In genomic region chr17:26124560-26124959, GRCm38 (mm10) we compare ENCODE assay signal across 9 mouse cellular contexts. TPM values are rescaled to one million over a fixed set of nuclear protein-coding genes. Genes with fewer than 3 reads are reported as not detected.
A peak's percentile ranks its signal among the peaks of the same experiment; 100 is the strongest.
DNase-seq lines count a peak whose midpoint lies in the region; ATAC-seq and TF ChIP-seq lines count a peak whose summit lies in the region.
"Had no signal": no experiment of that assay in that cellular context is flagged by ENCODE, and none has a peak within 500 bp of the region (broad histone marks: within the 10 kb centered on the region; RNA-seq: fewer than 3 reads in every experiment).

No protein-coding gene starts in this region.

- no peak for TF ChIP-seq CTCF in bone marrow macrophage, adult 2 months (IDR thresholded peaks at IDR 0.05; ENCODE audit: low read depth, low read length)

- peaks cover 3% of the 10 kb centered on the region; the same call in 1 of the 2 replicates for H3K27me3 ChIP-seq in heart, embryonic 16.5 days (ENCODE audit: control insufficient read depth, insufficient read depth, low read length)
- H3K27me3 ChIP-seq in hindbrain, embryonic 14.5 days (ENCODE audit: control insufficient read depth, insufficient read depth, low read length): no peaks in the 10 kb centered on the region
- H3K27me3 ChIP-seq in midbrain, embryonic 14.5 days (ENCODE audit: control insufficient read depth, insufficient read depth, low read length): no peaks in the 10 kb centered on the region
- H3K27me3 ChIP-seq: Patski had no signal

- H3K4me3 ChIP-seq in heart, embryonic 16.5 days (ENCODE audit: low read length): peak overlapping the region; percentile 100
- peak overlapping the region; percentile 83 for H3K4me3 ChIP-seq in bone marrow macrophage, adult 2 months (ENCODE audit: insufficient read depth, low read length)
- H3K4me3 ChIP-seq in hindbrain, embryonic 14.5 days (replicated peaks; ENCODE audit: low read length): peak overlapping the region; percentile 86
- peak overlapping the region; percentile 90 for H3K4me3 ChIP-seq in midbrain, embryonic 14.5 days (replicated peaks; ENCODE audit: low read depth, low read length)

- peaks cover 20% of the 10 kb centered on the region for H3K36me3 ChIP-seq in heart, embryonic 16.5 days (ENCODE audit: control insufficient read depth, insufficient read depth)
- peaks cover 44% of the 10 kb centered on the region for H3K36me3 ChIP-seq in hindbrain, embryonic 14.5 days (replicated peaks; ENCODE audit: control insufficient read depth, insufficient read depth)
- peaks cover 43% of the 10 kb centered on the region for H3K36me3 ChIP-seq in midbrain, embryonic 14.5 days (ENCODE audit: control insufficient read depth, insufficient read depth, low read length)

- H3K9me3 ChIP-seq in heart, embryonic 16.5 days (replicated peaks; ENCODE audit: control insufficient read depth, low read length): no peaks in the 10 kb centered on the region
- H3K9me3 ChIP-seq in hindbrain, embryonic 14.5 days (ENCODE audit: control insufficient read depth, low read length): no peaks in the 10 kb centered on the region
- no peaks in the 10 kb centered on the region for H3K9me3 ChIP-seq in midbrain, embryonic 14.5 days (ENCODE audit: control insufficient read depth, low read length)

- no peak for DNase-seq in heart, postnatal 14 days
- no peak for DNase-seq in hindbrain, embryonic 14.5 days (ENCODE audit: low spot score)
- no peak for DNase-seq in midbrain, embryonic 14.5 days
- no peak for DNase-seq in kidney, adult 18-20 months
- no peak for DNase-seq in kidney, postnatal 10 days

- H3K4me2 ChIP-seq in heart, embryonic 16.5 days (ENCODE audit: low read depth, low read length): peak overlapping the region; percentile 93
- H3K4me2 ChIP-seq in hindbrain, embryonic 14.5 days (replicated peaks): peak overlapping the region; percentile 65
- H3K4me2 ChIP-seq in midbrain, embryonic 14.5 days (ENCODE audit: low read length): peak overlapping the region; percentile 86

- H3K27ac ChIP-seq in heart, embryonic 16.5 days (ENCODE audit: low read length): no peak overlapping the region
- H3K27ac ChIP-seq in bone marrow macrophage, adult 2 months (ENCODE audit: insufficient read depth, low read depth, low read length): no peak overlapping the region
- no peak overlapping the region for H3K27ac ChIP-seq in hindbrain, embryonic 14.5 days
- no peak overlapping the region for H3K27ac ChIP-seq in midbrain, embryonic 14.5 days (replicated peaks; ENCODE audit: low read depth, low read length)

- intact Hi-C loops in heart, postnatal 14 days (cut with DNase I): loop anchor here (5.0 kb wide), 1 partner anchor 118 kb away; the partner anchor contains the start of gene Fam234a

- TF ChIP-seq POLR2A in bone marrow macrophage, adult 2 months (IDR thresholded peaks at IDR 0.05; ENCODE audit: borderline replicate concordance, low read depth, low read length): no peak

- 80% methylated on average over 7 of the region's 7 CpGs for WGBS in heart, embryonic 16.5 days
- 88% methylated on average over 7 of the region's 7 CpGs for WGBS in hindbrain, embryonic 14.5 days
- 90% methylated on average over 7 of the region's 7 CpGs for WGBS in midbrain, embryonic 14.5 days

- H3K4me1 ChIP-seq in heart, embryonic 16.5 days (ENCODE audit: control insufficient read depth, insufficient read depth, low read length): peaks cover 14% of the 10 kb centered on the region
- peaks cover 4% of the 10 kb centered on the region for H3K4me1 ChIP-seq in bone marrow macrophage, adult 2 months (ENCODE audit: control insufficient read depth, insufficient read depth, low read length)
- peaks cover 12% of the 10 kb centered on the region for H3K4me1 ChIP-seq in hindbrain, embryonic 14.5 days (replicated peaks; ENCODE audit: control insufficient read depth, insufficient read depth, low read length)
- H3K4me1 ChIP-seq in midbrain, embryonic 14.5 days (ENCODE audit: control insufficient read depth, insufficient read depth, low read length): peaks cover 9% of the 10 kb centered on the region

- no peak overlapping the region; the same call in none of the 2 replicates for H3K9ac ChIP-seq in heart, embryonic 16.5 days (ENCODE audit: low read length)
- peak overlapping the region; percentile 82; the same call in 1 of the 2 replicates for H3K9ac ChIP-seq in hindbrain, embryonic 14.5 days
- H3K9ac ChIP-seq in midbrain, embryonic 14.5 days (replicated peaks; ENCODE audit: low read length): no peak overlapping the region

- no peak for ATAC-seq in heart, embryonic 16.5 days (replicated peaks; ENCODE audit: extremely low read depth, insufficient read depth, low FRiP score)
- ATAC-seq in hindbrain, embryonic 14.5 days (ENCODE audit: low FRiP score): no peak
- no peak for ATAC-seq in midbrain, embryonic 14.5 days (ENCODE audit: low FRiP score, low TSS enrichment)
- ATAC-seq in frontal cortex, adult (ENCODE audit: low TSS enrichment): no peak
- ATAC-seq: Patski had no signal

RNA-seq across cellular contexts. Expression of gene Mrpl28, which starts 1.3 kb away (rescaled TPM):
- 221 and 232 TPM in 2 replicates for polyA plus RNA-seq in heart, embryonic 16.5 days (2015; fragmentation: Nextera tagmentation; extraction: Ambion mirVana)
- total RNA-seq in heart, postnatal 14 days (2021): 100 to 1,000 TPM; 100 to 115 TPM
- 72.1 and 74.7 TPM in 2 replicates for polyA plus RNA-seq in bone marrow macrophage, adult 2 months (2012; ENCODE audit: insufficient read depth, insufficient read length, missing spikeins)
- 184 and 190 TPM in 2 replicates for polyA plus RNA-seq in hindbrain, embryonic 14.5 days (2014; fragmentation: Nextera tagmentation; extraction: Ambion mirVana)
- polyA plus RNA-seq in midbrain, embryonic 14.5 days (2014; fragmentation: Nextera tagmentation; extraction: Ambion mirVana): 170 and 190 TPM in 2 replicates

RNA-seq across cellular contexts. Expression of gene Tmem8, which starts 11.5 kb away (rescaled TPM):
- polyA plus RNA-seq in heart, embryonic 16.5 days (2015; fragmentation: Nextera tagmentation; extraction: Ambion mirVana): 0.87 and 1.0 TPM in 2 replicates
- total RNA-seq in heart, postnatal 14 days (2021): 1 to 10 TPM; 1.2 to 1.9 TPM
- polyA plus RNA-seq in bone marrow macrophage, adult 2 months (2012; ENCODE audit: insufficient read depth, insufficient read length, missing spikeins): 58.4 and 67.5 TPM in 2 replicates
- polyA plus RNA-seq in hindbrain, embryonic 14.5 days (2014; fragmentation: Nextera tagmentation; extraction: Ambion mirVana): 3.2 and 3.9 TPM in 2 replicates
- 2.4 and 2.9 TPM in 2 replicates for polyA plus RNA-seq in midbrain, embryonic 14.5 days (2014; fragmentation: Nextera tagmentation; extraction: Ambion mirVana)

RNA-seq across cellular contexts. Expression of gene Axin1, which starts 13.9 kb away (rescaled TPM):
- 4.6 and 4.7 TPM in 2 replicates for polyA plus RNA-seq in heart, embryonic 16.5 days (2015; fragmentation: Nextera tagmentation; extraction: Ambion mirVana)
- 10 to 100 TPM; 16.1 to 16.9 TPM for total RNA-seq in heart, postnatal 14 days (2021)
- polyA plus RNA-seq in bone marrow macrophage, adult 2 months (2012; ENCODE audit: insufficient read depth, insufficient read length, missing spikeins): 31.6 and 40.1 TPM in 2 replicates
- 7.0 and 8.5 TPM in 2 replicates for polyA plus RNA-seq in hindbrain, embryonic 14.5 days (2014; fragmentation: Nextera tagmentation; extraction: Ambion mirVana)
- 13.4 and 16.9 TPM in 2 replicates for polyA plus RNA-seq in midbrain, embryonic 14.5 days (2014; fragmentation: Nextera tagmentation; extraction: Ambion mirVana)

RNA-seq across cellular contexts. Expression of gene Nme4, which starts 29.2 kb away (rescaled TPM):
- 55.3 and 56.2 TPM in 2 replicates for polyA plus RNA-seq in heart, embryonic 16.5 days (2015; fragmentation: Nextera tagmentation; extraction: Ambion mirVana)
- 1 to 10 TPM; 3.1 to 3.6 TPM for total RNA-seq in heart, postnatal 14 days (2021)
- 25.6 and 28.4 TPM in 2 replicates for polyA plus RNA-seq in bone marrow macrophage, adult 2 months (2012; ENCODE audit: insufficient read depth, insufficient read length, missing spikeins)
- polyA plus RNA-seq in hindbrain, embryonic 14.5 days (2014; fragmentation: Nextera tagmentation; extraction: Ambion mirVana): 14.5 and 17.5 TPM in 2 replicates
- polyA plus RNA-seq in midbrain, embryonic 14.5 days (2014; fragmentation: Nextera tagmentation; extraction: Ambion mirVana): 17.5 and 23.7 TPM in 2 replicates

RNA-seq across cellular contexts. Expression of gene Decr2, which starts 34.4 kb away (rescaled TPM):
- polyA plus RNA-seq in heart, embryonic 16.5 days (2015; fragmentation: Nextera tagmentation; extraction: Ambion mirVana): 40.1 and 40.8 TPM in 2 replicates
- 10 to 100 TPM; 10.9 to 13.0 TPM for total RNA-seq in heart, postnatal 14 days (2021)
- 29.0 and 30.7 TPM in 2 replicates for polyA plus RNA-seq in bone marrow macrophage, adult 2 months (2012; ENCODE audit: insufficient read depth, insufficient read length, missing spikeins)
- polyA plus RNA-seq in hindbrain, embryonic 14.5 days (2014; fragmentation: Nextera tagmentation; extraction: Ambion mirVana): 22.6 and 28.8 TPM in 2 replicates
- 21.0 and 21.5 TPM in 2 replicates for polyA plus RNA-seq in midbrain, embryonic 14.5 days (2014; fragmentation: Nextera tagmentation; extraction: Ambion mirVana)

Comparison
In these comparisons a context has a peak if more than half of its experiments do, and no peak if none do; other contexts are left out.
1. RNA of gene Tmem8, which starts 11.5 kb away (polyA plus RNA-seq): 58.4 to 67.5 TPM in bone marrow macrophage, adult 2 months; 3.2 to 3.9 TPM in hindbrain, embryonic 14.5 days, 2.4 to 2.9 TPM in midbrain, embryonic 14.5 days and 0.87 to 1.0 TPM in heart, embryonic 16.5 days; every median in the first group is over 10 times any median in the second.
2. Peak in every context shown above with its lines, with median percentiles within 50 percentile points of each other: H3K4me2 ChIP-seq and H3K4me3 ChIP-seq.